Mouse (Mus musculus) lung, embryonic 15.5 days (tissue): ENCODE measurements around the gene Snx33. TPM values are rescaled to one million over a fixed set of nuclear protein-coding genes. Genes with fewer than 3 reads are reported as not detected.

Experiments used
- ATAC-seq: fragments of 200-750 bp; cut with Nextera tagmentation; 2 replicates; pipeline ENCODE4 v1.8.0; 2017; ENCODE audit warnings: moderate number of reproducible peaks, borderline replicate concordance; ENCODE audit not compliant: low FRiP score, low TSS enrichment; ENCODE audit errors: extremely low read depth
- H3K27ac ChIP-seq: fragments of 300-500 bp; sonication (generic); 2 replicates; pipeline ENCODE4 v1.5.1; 2015; ENCODE audit warnings: moderate library complexity, mild to moderate bottlenecking, inconsistent platforms
- H3K27me3 ChIP-seq: fragments of 300-500 bp; sonication (generic); 2 replicates; pipeline ENCODE4 v1.6.1; 2015; ENCODE audit warnings: inconsistent platforms
- H3K36me3 ChIP-seq: fragments of 300-500 bp; sonication (generic); 2 replicates; pipeline ENCODE4 v1.6.1; 2015; ENCODE audit warnings: inconsistent platforms
- H3K4me1 ChIP-seq: fragments of 300-500 bp; sonication (generic); 2 replicates; pipeline ENCODE4 v1.6.1; 2015; ENCODE audit warnings: inconsistent platforms
- H3K4me2 ChIP-seq: fragments of 300-500 bp; sonication (generic); 2 replicates; pipeline ENCODE4 v1.6.1; 2015; ENCODE audit warnings: inconsistent platforms, mild to moderate bottlenecking, moderate library complexity
- H3K4me3 ChIP-seq: fragments of 300-500 bp; sonication (generic); 2 replicates; pipeline ENCODE4 v1.5.1; 2015; ENCODE audit warnings: mild to moderate bottlenecking, inconsistent platforms
- H3K9ac ChIP-seq: fragments of 300-500 bp; sonication (generic); 2 replicates; pipeline ENCODE4 v1.6.1; 2015; ENCODE audit warnings: inconsistent platforms
- H3K9me3 ChIP-seq: fragments of 300-500 bp; sonication (generic); 2 replicates; pipeline ENCODE4 v1.6.1; 2016; ENCODE audit warnings: inconsistent platforms
- WGBS: fragments of 180-500 bp; shearing (Covaris S2); methylation state at CpG from one replicate; pipeline ENCODE4 v1.1.7; 2015; 5-methylcytosine and 5-hydroxymethylcytosine counted together
- polyA plus RNA-seq: library from polyadenylated mRNA; unstranded; fragments of >200 nt; fragmentation: Nextera tagmentation; extraction: Ambion mirVana; gene quantifications from 2 replicates; pipeline ENCODE4 v1.2.1, GENCODE M21; 2015

Snx33 gene
- polyA plus RNA-seq, 1 experiment from 2014 or later = 11.4 TPM

- ATAC-seq = no peak
- Histone ChIP-seq H3K27me3 (no peaks in the 10 kb centered on the region), H3K36me3 (no peaks in the 10 kb centered on the region), H3K4me2 (no peak overlapping the region), H3K4me3 (no peak overlapping the region), H3K9ac (no peak overlapping the region), H3K4me1 (peaks cover 5% of the 10 kb centered on the region; the same call in 1 of the 2 replicates), H3K9me3 (no peaks in the 10 kb centered on the region), H3K27ac (peak overlapping the region; percentile 15; the same call in 1 of the 2 replicates)
- 28% methylated on average over 9 of the region's 9 CpGs for WGBS
Observed at GRCm38 (mm10) chr9:56900571-56900970, 27.6 kb downstream of the Snx33 start.

- peaks cover 5% of the 10 kb centered on the region; the same call in 1 of the 2 replicates for H3K4me1 ChIP-seq
- no peak overlapping the region for H3K9ac ChIP-seq
- H3K27ac ChIP-seq = no peak overlapping the region
- no peak for ATAC-seq
- H3K27me3 ChIP-seq = no peaks in the 10 kb centered on the region
- H3K4me3 ChIP-seq = no peak overlapping the region
- no peaks in the 10 kb centered on the region for H3K9me3 ChIP-seq
- no peaks in the 10 kb centered on the region for H3K36me3 ChIP-seq
- H3K4me2 ChIP-seq = no peak overlapping the region
Observed at GRCm38 (mm10) chr9:56900060-56900459, 28.1 kb downstream of the Snx33 start.

- Histone ChIP-seq H3K27me3 (no peaks in the 10 kb centered on the region), H3K4me2 (no peak overlapping the region), H3K9ac (no peak overlapping the region), H3K4me3 (no peak overlapping the region), H3K4me1 (peaks cover 5% of the 10 kb centered on the region; the same call in 1 of the 2 replicates), H3K36me3 (no peaks in the 10 kb centered on the region), H3K27ac (no peak overlapping the region), H3K9me3 (no peaks in the 10 kb centered on the region)
- ATAC-seq = no peak
- WGBS = 75% methylated on average over 11 of the region's 11 CpGs
Observed at GRCm38 (mm10) chr9:56899409-56899808, 28.8 kb downstream of the Snx33 start.

- Histone ChIP-seq H3K27me3 (no peaks in the 10 kb centered on the region; the same call in 1 of the 2 replicates), H3K9ac (no peak overlapping the region), H3K4me1 (peaks cover 18% of the 10 kb centered on the region), H3K4me3 (no peak overlapping the region), H3K9me3 (no peaks in the 10 kb centered on the region), H3K4me2 (no peak overlapping the region), H3K27ac (no peak overlapping the region), H3K36me3 (no peaks in the 10 kb centered on the region)
- no peak for ATAC-seq
- WGBS = 84% methylated on average over 12 of the region's 12 CpGs
Observed at GRCm38 (mm10) chr9:56896779-56897178, 31.4 kb downstream of the Snx33 start.

- Histone ChIP-seq H3K4me1 (peaks cover 21% of the 10 kb centered on the region), H3K4me2 (no peak overlapping the region), H3K9me3 (no peaks in the 10 kb centered on the region), H3K9ac (no peak overlapping the region), H3K4me3 (no peak overlapping the region), H3K36me3 (no peaks in the 10 kb centered on the region), H3K27ac (no peak overlapping the region), H3K27me3 (no peaks in the 10 kb centered on the region; the same call in 1 of the 2 replicates)
- 13% methylated on average over 3 of the region's 3 CpGs for WGBS
- ATAC-seq = no peak
Observed at GRCm38 (mm10) chr9:56894006-56894405, 34.2 kb downstream of the Snx33 start.

- no peak for ATAC-seq
- no peak overlapping the region for H3K27ac ChIP-seq
- 62% methylated on average over 8 of the region's 8 CpGs for WGBS
- H3K4me2 ChIP-seq = no peak overlapping the region
- no peak overlapping the region for H3K4me3 ChIP-seq
- no peaks in the 10 kb centered on the region; the same call in 1 of the 2 replicates for H3K27me3 ChIP-seq
- no peaks in the 10 kb centered on the region for H3K9me3 ChIP-seq
- peaks cover 4% of the 10 kb centered on the region; the same call in 1 of the 2 replicates for H3K36me3 ChIP-seq
- peaks cover 21% of the 10 kb centered on the region for H3K4me1 ChIP-seq
- H3K9ac ChIP-seq = no peak overlapping the region
Observed at GRCm38 (mm10) chr9:56893313-56893712, 34.9 kb downstream of the Snx33 start.

- ATAC-seq = no peak
- H3K4me2 ChIP-seq = no peak overlapping the region
- WGBS = 89% methylated on average over 10 of the region's 10 CpGs
- H3K36me3 ChIP-seq = peaks cover 4% of the 10 kb centered on the region; the same call in 1 of the 2 replicates
- H3K27ac ChIP-seq = no peak overlapping the region
- H3K9me3 ChIP-seq = no peaks in the 10 kb centered on the region
- no peaks in the 10 kb centered on the region; the same call in 1 of the 2 replicates for H3K27me3 ChIP-seq
- H3K4me1 ChIP-seq = peaks cover 21% of the 10 kb centered on the region
- no peak overlapping the region for H3K9ac ChIP-seq
- H3K4me3 ChIP-seq = no peak overlapping the region
Observed at GRCm38 (mm10) chr9:56892111-56892510, 36.1 kb downstream of the Snx33 start.

GRCm38 (mm10) chr9:56891517-56892011 lies 36.6 kb downstream of the Snx33 start:
- peaks cover 4% of the 10 kb centered on the region; the same call in 1 of the 2 replicates for H3K36me3 ChIP-seq
- ATAC-seq = no peak
- no peaks in the 10 kb centered on the region for H3K9me3 ChIP-seq
- peaks cover 21% of the 10 kb centered on the region for H3K4me1 ChIP-seq
- WGBS = 26% methylated on average over 12 of the region's 12 CpGs
- no peaks in the 10 kb centered on the region; the same call in 1 of the 2 replicates for H3K27me3 ChIP-seq
- H3K4me3 ChIP-seq = no peak overlapping the region
- no peak overlapping the region for H3K9ac ChIP-seq
- H3K4me2 ChIP-seq = peak overlapping the region; percentile 43
- H3K27ac ChIP-seq = no peak overlapping the region

GRCm38 (mm10) chr9:56890522-56891250 lies 37.5 kb downstream of the Snx33 start:
- no peaks in the 10 kb centered on the region; the same call in 1 of the 2 replicates for H3K27me3 ChIP-seq
- 73% methylated on average over 11 of the region's 11 CpGs for WGBS

GRCm38 (mm10) chr9:56889817-56890216 lies 38.4 kb downstream of the Snx33 start:
- H3K27ac ChIP-seq = no peak overlapping the region
- H3K4me1 ChIP-seq = peaks cover 21% of the 10 kb centered on the region
- peaks cover 9% of the 10 kb centered on the region; the same call in 1 of the 2 replicates for H3K36me3 ChIP-seq
- 7% methylated on average over 14 of the region's 14 CpGs for WGBS
- no peaks in the 10 kb centered on the region; the same call in 1 of the 2 replicates for H3K27me3 ChIP-seq
- H3K4me3 ChIP-seq = no peak overlapping the region
- no peak for ATAC-seq
- H3K9me3 ChIP-seq = no peaks in the 10 kb centered on the region
- peak overlapping the region; percentile 46 for H3K4me2 ChIP-seq
- peak overlapping the region; percentile 10; the same call in 1 of the 2 replicates for H3K9ac ChIP-seq

More at GRCm38 (mm10) chr9:56890522-56891250, 37.5 kb downstream of the Snx33 start:
- Histone ChIP-seq H3K4me3 (no peak overlapping the region), H3K4me2 (no peak overlapping the region), H3K9ac (no peak overlapping the region), H3K36me3 (peaks cover 4% of the 10 kb centered on the region; the same call in 1 of the 2 replicates), H3K27ac (no peak overlapping the region), H3K4me1 (peaks cover 21% of the 10 kb centered on the region), H3K9me3 (no peaks in the 10 kb centered on the region)
- no peak for ATAC-seq

- Histone ChIP-seq H3K27ac (no peak overlapping the region), H3K4me2 (no peak overlapping the region), H3K36me3 (peaks cover 9% of the 10 kb centered on the region; the same call in 1 of the 2 replicates), H3K9ac (no peak overlapping the region), H3K9me3 (no peaks in the 10 kb centered on the region), H3K27me3 (no peaks in the 10 kb centered on the region; the same call in 1 of the 2 replicates), H3K4me1 (peaks cover 19% of the 10 kb centered on the region), H3K4me3 (no peak overlapping the region)
- 89% methylated on average over 16 of the region's 16 CpGs for WGBS
- ATAC-seq = no peak
Observed at GRCm38 (mm10) chr9:56887581-56887980, 40.6 kb downstream of the Snx33 start.

GRCm38 (mm10) chr9:56886601-56887000 lies 41.6 kb downstream of the Snx33 start:
- Histone ChIP-seq H3K27me3 (no peaks in the 10 kb centered on the region), H3K4me1 (peaks cover 25% of the 10 kb centered on the region), H3K27ac (no peak overlapping the region), H3K36me3 (peaks cover 9% of the 10 kb centered on the region; the same call in 1 of the 2 replicates), H3K4me2 (no peak overlapping the region), H3K9me3 (no peaks in the 10 kb centered on the region), H3K4me3 (no peak overlapping the region), H3K9ac (no peak overlapping the region)
- no peak for ATAC-seq
- 89% methylated on average over 15 of the region's 15 CpGs for WGBS
